Mouse (Mus musculus) brain, embryonic 14.5 days (tissue): Measurements from ENCODE around the gene Efnb3.

Source experiments
- CTCF ChIP-seq: fragments of 200-500 bp; IDR thresholded peaks from 2 replicates; pipeline ENCODE4 v1.5.1; 2012; ENCODE audit warnings: inconsistent platforms, mild to moderate bottlenecking, moderate library complexity, borderline replicate concordance; ENCODE audit not compliant: insufficient read depth, insufficient read length; ENCODE audit errors: extremely low read depth
- POLR2A ChIP-seq: fragments of 200-500 bp; IDR thresholded peaks from 2 replicates; pipeline ENCODE4 v1.6.1; 2012; ENCODE audit warnings: mild to moderate bottlenecking, inconsistent platforms, borderline replicate concordance; ENCODE audit not compliant: poor library complexity, insufficient read depth, insufficient read length, severe bottlenecking; ENCODE audit errors: extremely low read depth

GRCm38 (mm10) chr11:69600098-69600497 is 40.1 kb upstream of the Efnb3 start:
- TF ChIP-seq POLR2A: no peak
- no peak for TF ChIP-seq CTCF
